Mouse (Mus musculus) lung, adult 2 months (tissue): ENCODE results near the gene Ctnnal1.

ENCODE experiments used
- CTCF ChIP-seq: fragments of 200-500 bp; IDR thresholded peaks from 2 replicates; pipeline ENCODE4 v1.5.1; 2011; ENCODE audit warnings: mild to moderate bottlenecking, low read length, control low read depth; ENCODE audit not compliant: insufficient read depth
- POLR2A ChIP-seq: fragments of 200-500 bp; IDR thresholded peaks from 2 replicates; pipeline ENCODE4 v1.6.1; 2011; ENCODE audit warnings: low read depth, mild to moderate bottlenecking, control low read depth, low read length, borderline replicate concordance; ENCODE audit errors: extremely low read depth

GRCm38 (mm10) chr4:56855935-56856334, 9.1 kb downstream of the Ctnnal1 start:
- no peak for TF ChIP-seq CTCF
- TF ChIP-seq POLR2A, result no peak
